Mouse (Mus musculus) heart, postnatal 0 days (tissue): Measurements from ENCODE around the gene Slc25a35. TPM values are rescaled to one million over a fixed set of nuclear protein-coding genes. Genes with fewer than 3 reads are reported as not detected.

Experiments used
- ATAC-seq: fragments of 200-750 bp; cut with Nextera tagmentation; 2 replicates; pipeline ENCODE4 v1.8.0; 2017; ENCODE audit warnings: low read depth, moderate number of reproducible peaks, moderate library complexity; ENCODE audit not compliant: insufficient read depth
- DNase-seq: peaks from one replicate; pipeline ENCODE4 v3.0.0-alpha.2; 2016; ENCODE audit warnings: low spot score
- H3K27ac ChIP-seq: fragments of 300-500 bp; sonication (generic); 2 replicates; pipeline ENCODE4 v1.5.1; 2014; ENCODE audit warnings: low read depth, mild to moderate bottlenecking
- H3K27me3 ChIP-seq: fragments of 300-500 bp; sonication (generic); 2 replicates; pipeline ENCODE4 v1.6.1; 2014; ENCODE audit warnings: low read length, mixed read lengths; ENCODE audit not compliant: control insufficient read depth, insufficient read depth
- H3K36me3 ChIP-seq: fragments of 300-500 bp; sonication (generic); replicated peaks from 2 replicates; pipeline ENCODE4 v1.6.1; 2014; ENCODE audit warnings: low read length, mixed read lengths; ENCODE audit not compliant: control insufficient read depth, insufficient read depth
- H3K4me1 ChIP-seq: fragments of 300-500 bp; sonication (generic); 2 replicates; pipeline ENCODE4 v1.6.1; 2014; ENCODE audit warnings: antibody characterized with exemption; ENCODE audit not compliant: control insufficient read depth, insufficient read depth
- H3K4me2 ChIP-seq: fragments of 300-500 bp; sonication (generic); 2 replicates; pipeline ENCODE4 v1.6.1; 2014; ENCODE audit warnings: low read depth, mild to moderate bottlenecking, low read length, moderate library complexity
- H3K4me3 ChIP-seq: fragments of 300-500 bp; sonication (generic); 2 replicates; pipeline ENCODE4 v1.5.1; 2014; ENCODE audit warnings: low read depth, low read length
- H3K9ac ChIP-seq: fragments of 300-500 bp; sonication (generic); replicated peaks from 2 replicates; pipeline ENCODE4 v1.6.1; 2014; ENCODE audit warnings: low read depth, low read length, mixed read lengths
- H3K9me3 ChIP-seq: fragments of 300-500 bp; sonication (generic); replicated peaks from 2 replicates; pipeline ENCODE4 v1.6.1; 2016; ENCODE audit warnings: low read length; ENCODE audit not compliant: control insufficient read depth
- CTCF ChIP-seq: IDR thresholded peaks from 2 replicates; pipeline ENCODE4 v1.5.1; 2016; ENCODE audit warnings: antibody characterized with exemption, control low read depth, low read depth
- EP300 ChIP-seq: IDR thresholded peaks from 2 replicates; pipeline ENCODE4 v1.6.1; 2016; ENCODE audit warnings: antibody characterized with exemption, low read depth
- WGBS: fragments of 180-500 bp; shearing (Covaris S2); extraction: QIAGEN DNeasy Blood & Tissue Kit; methylation state at CpG from one replicate; pipeline ENCODE4 v1.1.7; 2014; 5-methylcytosine and 5-hydroxymethylcytosine counted together
- polyA plus RNA-seq: library from polyadenylated mRNA; unstranded; fragments of >200 nt; fragmentation: Nextera tagmentation; extraction: Ambion mirVana; gene quantifications from 2 replicates; pipeline ENCODE4 v1.2.1, GENCODE M21; 2015
- total RNA-seq: library from RNA; depleted of rRNA; stranded (reverse); fragments of >200 nt; gene quantifications from 2 replicates; pipeline ENCODE4 v1.2.3, GENCODE M21; 2014; ENCODE audit warnings: low replicate concordance

Gene Slc25a35
- total and polyA plus RNA-seq, 2 experiments from 2014 or later, result 2.0 to 3.6 TPM

DNA sequence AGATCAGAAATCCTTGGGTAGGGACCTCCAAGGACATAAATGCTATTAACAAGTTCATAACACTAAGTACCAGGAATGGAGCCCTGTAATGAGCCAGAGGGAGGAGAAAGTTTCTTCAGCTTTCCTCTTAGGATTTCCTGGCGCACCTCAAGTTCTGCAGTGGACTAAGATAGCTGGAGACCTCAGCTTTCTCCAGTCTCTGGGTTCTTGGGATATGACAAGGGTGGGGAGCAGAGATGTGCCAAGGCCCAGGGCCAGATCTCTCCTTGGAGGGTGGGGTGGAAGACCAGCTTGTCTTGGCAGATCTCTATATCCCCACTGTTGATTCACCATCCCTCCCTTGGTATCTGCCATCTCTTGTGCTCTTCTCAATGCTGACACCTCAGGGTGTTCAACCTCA, 7.7 kb downstream of the Slc25a35 start:
- no peaks in the 10 kb centered on the region for H3K9me3 ChIP-seq
- H3K27ac ChIP-seq, result no peak overlapping the region
- H3K4me1 ChIP-seq, result peaks cover 22% of the 10 kb centered on the region
- 88% methylated on average over 1 of the region's 1 CpGs for WGBS
- ATAC-seq (no peak), DNase-seq (no peak)
- no peak overlapping the region for H3K4me3 ChIP-seq
- no peaks in the 10 kb centered on the region for H3K27me3 ChIP-seq
- TF ChIP-seq EP300 (no peak), CTCF (no peak)
- H3K4me2 ChIP-seq, result no peak overlapping the region
- no peak overlapping the region for H3K9ac ChIP-seq
- H3K36me3 ChIP-seq, result no peaks in the 10 kb centered on the region

DNA sequence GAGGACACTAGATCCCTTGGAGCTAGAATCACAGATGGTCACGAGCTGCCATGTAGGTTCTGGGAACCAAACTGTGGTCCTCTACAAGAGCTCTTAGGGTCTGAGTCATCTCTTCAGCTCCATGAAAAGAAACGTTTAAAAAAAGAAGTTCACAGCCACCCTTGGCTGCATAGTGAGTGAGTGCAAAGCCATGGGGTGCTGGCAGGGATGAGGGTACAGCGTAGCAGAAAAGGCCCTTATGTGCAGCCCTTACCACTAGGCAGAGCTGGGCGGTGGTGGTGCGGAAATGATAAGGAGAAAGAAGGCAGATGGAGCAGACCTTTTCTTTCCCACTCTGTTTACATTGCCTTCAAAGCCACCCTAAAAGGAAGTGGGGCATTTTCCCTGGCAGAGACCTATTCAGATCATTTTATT, 11.4 kb downstream of the Slc25a35 start:
- no peak overlapping the region for H3K27ac ChIP-seq
- DNase-seq (no peak), ATAC-seq (no peak)
- H3K4me2 ChIP-seq, result no peak overlapping the region
- no peak overlapping the region for H3K9ac ChIP-seq
- no peaks in the 10 kb centered on the region for H3K27me3 ChIP-seq
- no peaks in the 10 kb centered on the region for H3K36me3 ChIP-seq
- WGBS, result 56% methylated on average over 5 of the region's 5 CpGs
- no peak for TF ChIP-seq CTCF
- no peak for TF ChIP-seq EP300
- H3K4me1 ChIP-seq, result no peaks in the 10 kb centered on the region
- no peaks in the 10 kb centered on the region for H3K9me3 ChIP-seq
- no peak overlapping the region for H3K4me3 ChIP-seq

DNA sequence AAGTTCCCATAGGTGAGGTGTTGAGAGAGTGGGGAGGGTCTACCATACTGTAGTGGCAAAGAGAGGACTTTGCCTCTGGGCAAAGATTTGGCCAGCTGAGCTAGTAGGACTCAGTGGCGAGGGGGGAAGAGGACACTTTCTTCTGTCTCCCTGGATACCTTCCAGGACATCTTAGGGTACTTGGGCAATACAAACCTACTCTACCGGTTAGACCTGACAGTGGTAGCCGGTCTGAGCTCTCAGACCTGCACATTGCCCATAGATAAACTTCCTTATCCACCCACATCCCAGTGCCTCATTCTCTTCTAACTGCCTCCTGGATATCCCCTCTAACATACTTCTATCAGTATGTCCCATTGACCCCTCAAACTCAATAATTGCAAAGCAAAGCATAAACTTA, 13.0 kb downstream of the Slc25a35 start:
- no peaks in the 10 kb centered on the region for H3K36me3 ChIP-seq
- H3K4me3 ChIP-seq, result no peak overlapping the region
- H3K9me3 ChIP-seq, result no peaks in the 10 kb centered on the region
- DNase-seq (no peak), ATAC-seq (no peak)
- no peak overlapping the region for H3K27ac ChIP-seq
- H3K4me2 ChIP-seq, result no peak overlapping the region
- 71% methylated on average over 3 of the region's 3 CpGs for WGBS
- TF ChIP-seq EP300 (no peak), CTCF (no peak)
- H3K4me1 ChIP-seq, result no peaks in the 10 kb centered on the region
- H3K9ac ChIP-seq, result no peak overlapping the region
- no peaks in the 10 kb centered on the region for H3K27me3 ChIP-seq

DNA sequence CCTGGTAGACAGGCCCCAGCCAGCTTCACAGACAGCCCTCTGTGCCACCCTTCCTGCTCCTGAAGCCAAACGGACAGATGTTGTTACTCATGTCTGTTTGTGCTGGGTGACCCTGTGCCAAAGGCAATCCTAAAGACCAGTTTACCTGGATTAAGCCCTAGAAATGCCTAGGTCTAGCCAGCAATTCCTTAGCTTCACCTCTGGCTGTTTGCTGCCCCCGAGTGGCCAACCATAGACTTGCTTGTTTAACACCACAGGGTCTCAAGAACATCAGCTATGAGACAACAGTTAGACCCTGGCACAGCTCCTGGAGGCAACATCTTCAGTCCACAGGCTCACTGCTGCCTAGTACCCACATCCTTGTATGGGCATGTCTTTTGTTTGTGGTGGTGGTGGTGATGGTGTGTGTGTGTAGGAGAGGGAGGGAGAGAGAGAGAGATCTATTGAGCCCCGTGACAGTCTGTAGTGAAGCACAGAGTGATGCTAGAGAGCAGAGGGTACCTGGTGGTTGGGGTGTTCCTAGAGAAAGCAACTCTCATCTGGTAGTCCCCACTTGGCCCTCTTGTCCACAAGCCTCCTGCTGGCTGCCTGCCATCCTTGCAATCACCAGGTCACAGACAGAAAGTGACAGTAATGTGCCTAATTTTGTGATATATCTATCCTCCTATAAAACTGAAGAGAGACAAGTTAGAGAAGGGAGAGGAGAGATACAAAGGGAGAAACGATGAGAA, 14.9 kb downstream of the Slc25a35 start:
- H3K27me3 ChIP-seq, result no peaks in the 10 kb centered on the region
- no peaks in the 10 kb centered on the region for H3K9me3 ChIP-seq
- TF ChIP-seq CTCF (peak; percentile 92), EP300 (no peak)
- H3K4me3 ChIP-seq, result no peak overlapping the region
- H3K4me2 ChIP-seq, result no peak overlapping the region
- DNase-seq (peak; percentile 68), ATAC-seq (peak; percentile 63)
- no peak overlapping the region for H3K9ac ChIP-seq
- 21% methylated on average over 4 of the region's 4 CpGs for WGBS
- no peak overlapping the region for H3K27ac ChIP-seq
- H3K4me1 ChIP-seq, result no peaks in the 10 kb centered on the region
- peaks cover 13% of the 10 kb centered on the region for H3K36me3 ChIP-seq

DNA sequence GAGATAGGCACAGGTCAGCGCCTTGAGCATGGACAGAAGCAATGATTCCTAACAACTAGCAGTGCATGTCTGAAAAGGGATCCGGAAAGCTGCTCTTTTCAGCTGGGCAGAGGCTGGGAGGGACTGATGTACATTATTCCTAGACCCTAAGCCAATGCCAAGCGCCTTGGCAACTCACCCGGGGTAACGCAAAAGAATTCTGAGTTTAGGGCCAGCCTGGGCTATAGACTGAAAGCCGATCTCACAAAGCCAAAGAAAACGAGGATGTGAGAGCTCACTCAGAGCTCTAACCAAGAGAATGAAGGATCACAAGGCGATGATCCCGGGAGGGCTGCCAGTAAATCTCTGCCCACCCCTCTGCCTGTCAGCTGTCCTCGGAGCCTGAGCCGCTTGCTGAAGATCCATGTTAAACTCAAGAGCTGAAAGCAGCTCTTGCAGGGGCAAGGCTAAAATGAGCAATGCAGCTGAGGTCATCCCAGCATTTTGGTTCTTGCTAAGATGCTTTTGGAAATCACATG, 19.5 kb downstream of the Slc25a35 start:
- WGBS, result 81% methylated on average over 11 of the region's 11 CpGs
- H3K4me3 ChIP-seq, result no peak overlapping the region
- peaks cover 57% of the 10 kb centered on the region for H3K36me3 ChIP-seq
- no peaks in the 10 kb centered on the region for H3K27me3 ChIP-seq
- no peak overlapping the region for H3K27ac ChIP-seq
- ATAC-seq, result no peak
- H3K4me2 ChIP-seq, result no peak overlapping the region
- H3K9me3 ChIP-seq, result no peaks in the 10 kb centered on the region
- no peak overlapping the region for H3K9ac ChIP-seq
- no peak for DNase-seq
- TF ChIP-seq CTCF, result no peak
- no peaks in the 10 kb centered on the region for H3K4me1 ChIP-seq

DNA sequence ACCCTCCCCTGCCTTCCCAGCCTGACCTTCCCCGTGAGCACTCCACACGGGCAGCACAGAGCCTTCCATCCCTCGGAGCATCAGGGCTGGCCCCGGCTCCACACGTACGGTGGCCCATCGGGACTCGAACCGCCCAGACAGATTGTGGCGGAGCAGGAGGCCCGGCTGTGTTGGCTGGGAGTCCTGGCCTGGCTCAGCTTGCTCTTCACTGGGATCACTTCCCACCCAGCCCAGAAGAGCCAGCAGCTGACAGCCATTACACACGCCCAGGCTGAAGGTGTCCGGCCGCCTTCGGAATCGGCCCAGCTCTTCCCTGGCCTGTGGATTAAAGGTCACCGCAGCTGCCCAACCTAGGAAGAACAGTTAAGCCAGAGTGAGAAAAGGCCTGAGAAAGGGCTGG, 20.4 kb downstream of the Slc25a35 start:
- ATAC-seq (no peak), DNase-seq (no peak)
- H3K9ac ChIP-seq, result no peak overlapping the region
- H3K27me3 ChIP-seq, result no peaks in the 10 kb centered on the region
- H3K36me3 ChIP-seq, result peaks cover 65% of the 10 kb centered on the region
- no peaks in the 10 kb centered on the region for H3K4me1 ChIP-seq
- no peak overlapping the region for H3K4me3 ChIP-seq
- TF ChIP-seq CTCF (no peak), EP300 (no peak)
- H3K9me3 ChIP-seq, result no peaks in the 10 kb centered on the region
- 84% methylated on average over 17 of the region's 17 CpGs for WGBS
- H3K4me2 ChIP-seq, result no peak overlapping the region
- H3K27ac ChIP-seq, result no peak overlapping the region
